Mouse (Mus musculus) monocyte, adult 5-6 weeks (primary cell): ENCODE data around the gene Ergic1. TPM values are rescaled to one million over a fixed set of nuclear protein-coding genes. Genes with fewer than 3 reads are reported as not detected.
A peak's percentile ranks its signal among the peaks of the same experiment; 100 is the strongest.

Experiments
- ATAC-seq: fragments of 153-309, 156-312 bp; replicated peaks from 2 replicates; pipeline ENCODE4 v1.8.0; 2017; ENCODE audit warnings: mild to moderate bottlenecking; ENCODE audit not compliant: low TSS enrichment, insufficient number of reproducible peaks, severe bottlenecking, poor library complexity, low FRiP score
- total RNA-seq: library from RNA; stranded (forward); fragments of 200-1000, 200-491, 200-594 nt; gene quantifications from 3 replicates; pipeline ENCODE4 v1.2.3, GENCODE M21; 2017

Gene Ergic1
- total RNA-seq, 1 experiment from 2014 or later, result 20.2 TPM

GRCm38 (mm10) chr17:26614286-26614685 lies 53.0 kb downstream of the Ergic1 start:
- ATAC-seq, result no peak

- no peak for ATAC-seq
These were observed 53.6 kb downstream of the Ergic1 start for GRCm38 (mm10) chr17:26614708-26615486.

- peak; percentile 74 for ATAC-seq
These were observed 55.4 kb downstream of the Ergic1 start for GRCm38 (mm10) chr17:26616696-26617095.

DNA sequence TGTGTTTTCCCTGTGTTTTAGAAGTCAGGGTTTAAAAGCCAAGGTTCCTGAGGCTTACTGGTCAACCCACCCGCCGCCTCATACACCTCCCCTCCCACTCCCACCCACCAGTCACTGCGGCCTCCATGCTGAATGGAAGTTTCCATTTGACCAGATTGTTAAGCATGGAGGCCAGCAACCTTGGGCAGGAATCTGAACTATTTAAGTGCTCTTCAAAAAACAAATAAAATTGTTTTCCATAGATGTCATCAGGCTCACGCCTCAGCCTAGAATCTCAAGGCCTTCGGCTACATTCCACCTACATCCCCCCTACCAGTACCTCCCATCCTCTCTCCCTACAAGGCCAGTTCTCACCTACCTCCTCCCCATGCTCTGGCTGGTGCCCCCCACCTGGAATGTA lies 57.2 kb downstream of the Ergic1 start:
- ATAC-seq, result no peak

- ATAC-seq, result no peak
These were observed 58.3 kb downstream of the Ergic1 start for GRCm38 (mm10) chr17:26619577-26619976.

DNA sequence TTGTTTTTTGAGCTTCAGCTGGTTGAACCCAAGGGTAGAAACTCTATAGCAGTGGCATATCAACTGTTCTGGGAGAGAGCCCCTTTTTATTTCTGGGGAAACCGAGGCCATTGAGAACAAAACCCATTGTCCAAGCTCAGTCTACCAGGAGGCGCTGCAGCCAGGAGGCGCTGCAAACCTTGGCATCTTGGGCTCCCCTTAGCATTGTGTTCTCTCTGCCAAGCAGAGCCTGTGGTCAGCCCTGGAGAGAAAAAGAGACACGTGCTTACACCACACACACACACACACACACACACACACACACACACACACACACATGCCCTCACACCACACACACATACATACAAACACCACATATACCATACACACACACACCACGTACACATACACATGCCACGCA lies 59.0 kb downstream of the Ergic1 start:
- ATAC-seq, result no peak

- ATAC-seq, result no peak
These were observed 59.8 kb downstream of the Ergic1 start for GRCm38 (mm10) chr17:26620786-26621766.

- ATAC-seq, result no peak
These were observed 60.6 kb downstream of the Ergic1 start for GRCm38 (mm10) chr17:26621912-26622311.

GRCm38 (mm10) chr17:26623991-26624390 lies 62.7 kb downstream of the Ergic1 start:
- no peak for ATAC-seq

DNA sequence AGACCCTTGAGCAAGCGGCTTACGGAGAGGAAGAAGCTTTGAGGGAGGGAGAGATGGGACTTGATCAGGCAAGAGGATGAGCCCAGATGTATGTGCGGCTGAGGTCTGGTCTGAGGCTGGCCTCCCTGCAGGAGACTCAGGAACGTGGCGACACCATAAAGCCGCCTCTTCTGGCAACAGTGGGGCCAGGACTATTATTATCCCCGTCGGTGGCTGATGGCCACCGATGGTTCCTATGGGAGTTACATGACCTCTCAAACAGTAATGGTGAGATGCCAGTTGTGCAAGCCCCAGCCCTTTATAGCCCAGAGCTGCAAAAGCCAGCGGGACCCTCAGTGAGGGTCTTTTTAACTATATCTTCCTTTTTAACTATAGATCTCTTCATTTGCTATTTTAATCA lies 63.7 kb downstream of the Ergic1 start:
- no peak for ATAC-seq

- no peak for ATAC-seq
These were observed 64.3 kb downstream of the Ergic1 start for GRCm38 (mm10) chr17:26625521-26626010.

DNA sequence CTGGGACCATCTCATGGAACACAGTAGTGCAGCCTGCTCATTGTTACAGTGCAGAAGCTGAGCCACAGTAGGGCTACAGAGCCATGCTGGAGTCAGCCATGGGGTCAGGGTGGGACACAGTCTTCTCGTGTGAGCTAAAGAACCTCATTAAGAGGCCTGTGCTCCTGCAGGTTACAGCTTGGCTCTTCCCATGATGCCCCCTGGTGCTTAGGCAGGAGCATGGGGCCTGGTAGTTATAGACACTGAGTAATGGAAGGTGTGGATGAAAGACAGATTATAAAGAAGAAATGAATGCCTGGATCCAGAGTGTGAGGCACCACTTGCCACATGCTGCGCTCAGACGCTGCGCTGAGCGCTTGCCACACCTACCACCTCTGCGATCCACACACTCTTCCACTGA lies 67.2 kb downstream of the Ergic1 start:
- no peak for ATAC-seq

- no peak for ATAC-seq
These were observed 67.6 kb downstream of the Ergic1 start for GRCm38 (mm10) chr17:26628936-26629335.

DNA sequence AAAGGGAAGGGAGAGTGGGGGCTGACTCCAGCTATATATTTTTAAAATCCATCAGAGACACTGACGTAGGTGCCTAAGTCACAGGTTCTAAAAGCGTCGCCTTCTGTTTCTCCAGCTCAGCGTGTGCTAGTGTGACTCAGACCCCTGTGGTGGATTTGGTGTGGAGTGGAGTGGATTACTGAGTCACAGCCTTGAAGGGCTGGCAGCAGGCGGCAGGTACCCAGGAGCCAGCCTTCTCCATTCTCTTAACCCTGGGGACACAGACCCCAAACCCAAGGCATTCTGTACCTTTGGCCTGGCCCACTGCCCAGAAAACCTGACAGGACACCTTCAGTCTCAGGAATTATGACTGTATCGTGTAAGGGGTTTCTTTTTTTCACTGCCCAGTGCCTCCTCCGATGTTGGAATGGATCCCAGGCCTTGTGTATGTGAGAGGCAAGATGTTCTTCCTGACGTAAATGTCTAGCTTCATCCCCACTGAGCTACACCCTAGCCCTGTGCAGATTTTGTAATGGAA lies 70.6 kb downstream of the Ergic1 start:
- no peak for ATAC-seq

GRCm38 (mm10) chr17:26633186-26633585 lies 71.9 kb downstream of the Ergic1 start:
- no peak for ATAC-seq

GRCm38 (mm10) chr17:26633926-26634325 lies 72.6 kb downstream of the Ergic1 start:
- no peak for ATAC-seq

- ATAC-seq, result no peak
These were observed 73.2 kb downstream of the Ergic1 start for GRCm38 (mm10) chr17:26634539-26634938.

DNA sequence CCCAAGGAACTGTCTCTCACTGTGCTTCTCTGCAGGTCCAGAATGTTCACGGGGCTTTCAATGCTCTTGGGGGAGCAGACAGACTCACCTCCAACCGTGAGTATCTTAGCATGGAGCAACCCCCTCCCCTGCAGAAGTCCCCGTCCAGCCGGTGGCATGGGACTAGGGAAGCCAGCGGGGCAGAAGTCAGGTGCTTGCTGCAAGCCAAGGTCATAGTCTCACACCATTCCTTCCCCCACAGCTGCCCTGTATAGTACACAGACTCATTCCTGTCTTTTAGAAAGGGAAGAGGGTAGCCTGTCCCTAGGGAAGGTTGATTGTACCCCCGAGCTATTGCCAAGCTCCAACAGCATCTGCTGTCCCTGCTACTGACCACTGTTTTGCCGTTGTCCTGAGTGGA lies 74.7 kb downstream of the Ergic1 start:
- ATAC-seq, result no peak

- no peak for ATAC-seq
These were observed 76.6 kb downstream of the Ergic1 start for GRCm38 (mm10) chr17:26637851-26638250.
